Mouse (Mus musculus) adrenal gland, postnatal 25 days (tissue): Measurements from ENCODE around the gene Cryba2. TPM values are rescaled to one million over a fixed set of nuclear protein-coding genes. Genes with fewer than 3 reads are reported as not detected.

ENCODE experiments used
- DNase-seq: peaks from one replicate; pipeline ENCODE4 v3.0.0; 2021; ENCODE audit warnings: mixed read lengths
- microRNA-seq, 2 experiments: library from miRNA; unstranded; fragments of <30 nt; microRNA quantifications; one replicate each; pipeline ENCODE4 v1.2.0; 2021
- total RNA-seq: library from RNA; stranded (reverse); gene quantifications from 2 replicates; pipeline ENCODE4 v1.2.3, GENCODE M21; 2021

The Cryba2 gene
- total RNA-seq, 1 experiment from 2014 or later: 2.2 TPM

GRCm38 (mm10) chr1:74848946-74849345 lies 44.0 kb downstream of the Cryba2 start:
- no peak for DNase-seq

GRCm38 (mm10) chr1:74846341-74846740 lies 46.6 kb downstream of the Cryba2 start:
- no peak for DNase-seq

DNA sequence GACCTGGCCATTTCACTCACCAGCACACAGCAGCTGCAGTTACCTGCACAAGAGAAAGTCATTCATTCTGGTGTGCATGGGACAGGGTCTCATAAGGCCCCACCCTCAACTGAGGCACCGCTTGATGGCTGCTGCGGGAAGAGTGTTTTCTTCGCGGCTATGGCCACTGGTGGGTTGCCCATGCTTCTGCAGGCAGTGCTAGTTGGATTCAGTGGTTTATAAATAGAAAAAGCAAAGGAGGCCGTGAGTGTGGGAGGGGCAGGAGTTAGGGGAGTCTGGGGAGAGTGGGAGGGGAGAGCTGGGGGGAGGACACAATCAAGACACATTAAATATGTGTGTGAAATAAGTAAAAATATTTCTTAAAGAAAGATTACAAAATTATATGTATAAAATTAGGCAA lies 49.9 kb downstream of the Cryba2 start:
- DNase-seq: no peak

Small RNAs within 50 kb of the gene (microRNA-seq; reads per million reads assigned to microRNA genes)
- 46,841 to 49,072 reads per million in 2 experiments for gene Mir375

Other genes starting within 250 kb of the Cryba2 start
- 22.0 and 26.5 TPM in 2 replicates for gene Ttll4, start 231.4 kb downstream of the Cryba2 start, total RNA-seq
- gene Cyp27a1, start 179.6 kb downstream of the Cryba2 start, total RNA-seq: 15.5 and 16.1 TPM in 2 replicates
- not detected in 2 replicates for gene Prkag3, start 143.9 kb downstream of the Cryba2 start, total RNA-seq
- gene Wnt6, start 121.3 kb downstream of the Cryba2 start, total RNA-seq: 1.8 and 2.5 TPM in 2 replicates
- 0.27 TPM in 1 of 2 replicates, not detected in the other for gene Wnt10a, start 101.6 kb downstream of the Cryba2 start, total RNA-seq
- gene Cdk5r2, start 38.2 kb downstream of the Cryba2 start, total RNA-seq: 4.3 and 5.1 TPM in 2 replicates
- 1.7 and 1.8 TPM in 2 replicates for gene Fev, start 7.7 kb downstream of the Cryba2 start, total RNA-seq
- 0.06 TPM in 1 of 2 replicates, not detected in the other for gene Cfap65, start 42.5 kb upstream of the Cryba2 start, total RNA-seq
- gene Ihh, start 58.5 kb upstream of the Cryba2 start, total RNA-seq: 0.24 TPM in 1 of 2 replicates, not detected in the other
- gene Nhej1, start 232.1 kb upstream of the Cryba2 start, total RNA-seq: 6.1 and 7.2 TPM in 2 replicates
- gene Slc23a3, start 240.7 kb upstream of the Cryba2 start, total RNA-seq: 0.58 and 1.0 TPM in 2 replicates
- 41.2 and 48.9 TPM in 2 replicates for gene Cnppd1, start 249.6 kb upstream of the Cryba2 start, total RNA-seq
- 88.4 and 95.4 TPM in 2 replicates for gene Retreg2, start 249.6 kb upstream of the Cryba2 start, total RNA-seq